Mouse (Mus musculus): ENCODE results near the gene Tmem161b.

Tmem161b gene

DNA sequence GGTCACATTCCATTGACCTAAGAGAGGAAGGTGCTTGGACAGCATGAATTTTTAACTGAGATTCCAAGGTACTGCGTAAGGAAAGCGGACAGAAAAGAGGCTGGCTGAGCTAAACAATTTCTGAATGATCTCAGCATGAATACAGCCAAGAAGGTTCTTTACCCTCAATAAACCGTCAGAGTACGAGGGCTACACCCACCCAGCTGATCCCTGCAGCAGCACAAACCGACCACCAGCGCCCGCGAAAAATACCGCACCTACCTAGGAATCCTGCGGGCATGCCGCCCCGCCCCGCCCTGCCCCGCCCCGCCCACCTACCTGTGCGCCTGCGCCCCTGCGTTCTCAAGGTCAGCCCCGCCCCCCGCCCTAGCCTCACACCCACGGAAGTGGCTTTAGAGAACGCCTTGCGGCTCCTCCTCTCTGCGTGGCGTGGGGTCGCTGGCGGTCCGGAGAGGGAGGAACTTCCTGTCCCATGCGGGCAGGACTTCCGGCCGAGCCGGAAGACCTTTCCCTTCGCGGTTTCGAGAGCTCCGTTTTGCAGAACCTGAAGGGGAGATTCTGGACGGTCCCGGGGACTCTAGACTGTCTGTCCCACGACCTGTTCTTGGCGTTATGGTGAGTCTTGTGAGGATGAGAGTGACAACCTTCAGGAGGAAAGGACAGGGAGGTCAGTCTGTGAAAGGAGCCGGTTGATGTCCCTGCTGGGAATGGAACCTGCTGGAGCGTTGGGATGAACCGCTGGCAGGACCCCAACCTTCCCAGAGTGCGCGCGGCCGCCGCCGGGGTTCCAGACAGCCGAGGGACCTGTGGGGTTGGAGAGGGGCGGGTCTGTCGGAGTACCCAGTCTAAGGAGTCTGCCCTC, at the start of gene Tmem161b:
TSS of gene Tmem161b (plus strand) at position 477 of the 862 bp plus-strand sequence.
- TF ChIP-seq GATA4 (IDR thresholded peaks at IDR 0.05; ENCODE audit: insufficient replicate concordance, low read length): no peak

- TF ChIP-seq GATA4 (IDR thresholded peaks at IDR 0.05; ENCODE audit: insufficient replicate concordance, low read length): no peak
These were observed 29.4 kb upstream of the Tmem161b start for GRCm38 (mm10) chr13:84192723-84193122.

DNA sequence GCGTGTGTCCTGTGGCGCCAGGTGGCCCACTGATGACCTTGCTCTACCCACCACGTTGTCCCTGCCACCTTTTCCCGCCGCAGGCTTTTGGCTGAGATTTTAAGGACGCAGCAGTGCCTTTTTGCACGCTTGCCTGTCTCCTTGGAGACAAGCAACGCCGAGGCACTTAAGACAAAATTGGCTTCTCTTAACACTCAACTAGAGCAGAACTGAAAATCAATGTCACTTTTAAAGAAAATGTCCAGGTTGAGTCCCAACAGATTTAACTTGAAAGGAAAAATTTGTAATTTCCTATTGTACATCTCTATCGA, 541 bp downstream of the Tmem161b start:
- no peak for TF ChIP-seq GATA4 (IDR thresholded peaks at IDR 0.05; ENCODE audit: insufficient replicate concordance, low read length)

DNA sequence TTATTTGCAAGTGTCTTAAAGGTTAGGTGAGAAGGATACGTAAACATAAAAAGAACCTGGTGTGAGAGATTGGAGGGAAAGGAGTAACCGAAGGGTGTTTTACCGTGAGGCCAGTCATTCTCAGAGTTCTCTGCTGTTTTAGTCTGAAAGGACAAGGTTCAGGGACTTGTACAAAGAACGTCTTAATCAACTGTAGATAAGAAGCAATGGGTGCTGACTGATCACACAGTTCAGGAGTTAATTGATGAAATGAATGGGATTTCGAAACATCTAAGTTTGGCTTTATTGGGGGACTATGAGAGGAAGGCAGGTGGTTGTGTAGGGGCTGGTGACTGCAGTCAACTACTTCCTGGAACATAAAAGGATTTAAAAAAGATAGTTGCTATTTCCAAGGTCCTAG, 922 bp downstream of the Tmem161b start:
- TF ChIP-seq GATA4 (IDR thresholded peaks at IDR 0.05; ENCODE audit: insufficient replicate concordance, low read length): no peak

GRCm38 (mm10) chr13:84234019-84234418, 11.9 kb downstream of the Tmem161b start:
- TF ChIP-seq GATA4 (IDR thresholded peaks at IDR 0.05; ENCODE audit: insufficient replicate concordance, low read length): no peak

DNA sequence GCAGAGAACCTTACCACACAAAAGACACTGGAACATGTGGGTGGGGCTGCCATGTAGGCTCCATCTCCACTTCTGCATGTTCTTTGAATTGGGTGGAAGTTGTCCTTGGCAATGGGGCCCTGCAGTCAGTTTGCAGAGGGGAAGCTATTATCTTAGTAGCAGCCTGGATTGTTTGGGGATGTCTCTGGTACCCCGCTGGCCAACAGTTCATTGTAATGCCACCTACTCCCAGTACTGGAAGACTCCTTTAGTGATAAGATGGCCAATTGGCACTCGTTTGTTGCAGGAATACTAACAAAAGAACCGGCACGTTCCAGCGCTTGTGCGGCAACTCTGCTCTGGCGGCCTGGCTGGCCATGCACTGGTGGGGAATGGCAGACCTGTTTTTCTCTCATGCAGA, 14.7 kb downstream of the Tmem161b start:
- no peak for TF ChIP-seq GATA4 (IDR thresholded peaks at IDR 0.05; ENCODE audit: insufficient replicate concordance, low read length)

- TF ChIP-seq GATA4 (IDR thresholded peaks at IDR 0.05; ENCODE audit: insufficient replicate concordance, low read length): no peak
These were observed 16.1 kb downstream of the Tmem161b start for GRCm38 (mm10) chr13:84238184-84238583.

- no peak for TF ChIP-seq GATA4 (IDR thresholded peaks at IDR 0.05; ENCODE audit: insufficient replicate concordance, low read length)
These were observed 26.0 kb downstream of the Tmem161b start for GRCm38 (mm10) chr13:84248065-84248464.

GRCm38 (mm10) chr13:84251295-84251694, 29.2 kb downstream of the Tmem161b start:
- TF ChIP-seq GATA4 (IDR thresholded peaks at IDR 0.05; ENCODE audit: insufficient replicate concordance, low read length): no peak

- TF ChIP-seq GATA4 (IDR thresholded peaks at IDR 0.05; ENCODE audit: insufficient replicate concordance, low read length): no peak
These were observed 33.0 kb downstream of the Tmem161b start for GRCm38 (mm10) chr13:84255047-84255446.

GRCm38 (mm10) chr13:84276246-84276645, 54.1 kb downstream of the Tmem161b start:
- no peak for TF ChIP-seq GATA4 (IDR thresholded peaks at IDR 0.05; ENCODE audit: insufficient replicate concordance, low read length)

GRCm38 (mm10) chr13:84280352-84280751, 58.3 kb downstream of the Tmem161b start:
- no peak for TF ChIP-seq GATA4 (IDR thresholded peaks at IDR 0.05; ENCODE audit: insufficient replicate concordance, low read length)

- TF ChIP-seq GATA4 (IDR thresholded peaks at IDR 0.05; ENCODE audit: insufficient replicate concordance, low read length): no peak
These were observed 60.9 kb downstream of the Tmem161b start for GRCm38 (mm10) chr13:84282966-84283365.

GRCm38 (mm10) chr13:84284764-84285558, 62.9 kb downstream of the Tmem161b start:
- TF ChIP-seq GATA4 (IDR thresholded peaks at IDR 0.05; ENCODE audit: insufficient replicate concordance, low read length): no peak

- TF ChIP-seq GATA4 (IDR thresholded peaks at IDR 0.05; ENCODE audit: insufficient replicate concordance, low read length): no peak
These were observed 63.5 kb downstream of the Tmem161b start for GRCm38 (mm10) chr13:84285559-84285945.

GRCm38 (mm10) chr13:84299445-84300053, 77.5 kb downstream of the Tmem161b start:
- no peak for TF ChIP-seq GATA4 (IDR thresholded peaks at IDR 0.05; ENCODE audit: insufficient replicate concordance, low read length)

Measured in liver, adult (tissue).